Mouse (Mus musculus): Measurements from ENCODE around the gene Hexim1. TPM values are rescaled to one million over a fixed set of nuclear protein-coding genes. Genes with fewer than 3 reads are reported as not detected.

Gene Hexim1
- total RNA-seq, 1 experiment from 2014 or later, result 105 TPM

DNA sequence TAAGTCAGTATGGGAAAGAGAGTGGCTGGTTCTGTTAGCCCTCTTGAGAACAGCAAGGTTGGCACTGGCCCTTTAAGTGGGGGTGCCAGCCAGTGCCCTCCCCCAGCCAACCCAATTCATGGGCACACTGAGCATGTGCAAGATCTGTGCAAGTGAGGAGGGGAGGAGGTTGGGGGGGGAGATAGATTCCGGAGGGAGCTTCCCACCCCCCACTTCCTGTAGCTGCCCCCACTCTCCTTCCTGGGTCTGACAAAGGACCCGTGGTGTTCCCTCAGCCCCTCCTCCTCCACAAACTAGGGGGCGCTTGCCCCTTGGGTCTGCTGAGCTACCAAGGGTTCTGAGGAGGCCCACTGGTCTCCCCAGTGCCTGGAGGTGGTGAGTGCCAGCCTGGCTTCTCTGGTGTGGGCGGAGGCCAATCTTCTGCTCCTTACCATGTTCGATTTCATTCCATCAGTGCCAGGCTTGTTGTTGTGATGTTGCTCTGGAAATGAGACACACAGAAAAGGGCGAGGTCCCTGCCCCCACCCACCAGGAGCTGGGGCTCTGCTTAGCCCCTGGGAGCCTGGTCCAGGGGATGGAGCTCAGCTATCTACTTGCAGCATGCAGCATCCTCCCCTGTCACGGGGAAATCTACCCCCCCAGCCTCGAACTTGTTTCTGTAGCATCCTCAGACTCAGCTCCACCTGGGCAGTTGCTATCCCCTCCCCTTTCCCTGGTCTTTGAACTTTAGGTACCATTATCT, 26.6 kb downstream of the Hexim1 start:
- peak; percentile 36; the same call in 1 of the 2 replicates for ATAC-seq (ENCODE audit: extremely low read depth, insufficient number of reproducible peaks, low FRiP score, poor library complexity, severe bottlenecking)

DNA sequence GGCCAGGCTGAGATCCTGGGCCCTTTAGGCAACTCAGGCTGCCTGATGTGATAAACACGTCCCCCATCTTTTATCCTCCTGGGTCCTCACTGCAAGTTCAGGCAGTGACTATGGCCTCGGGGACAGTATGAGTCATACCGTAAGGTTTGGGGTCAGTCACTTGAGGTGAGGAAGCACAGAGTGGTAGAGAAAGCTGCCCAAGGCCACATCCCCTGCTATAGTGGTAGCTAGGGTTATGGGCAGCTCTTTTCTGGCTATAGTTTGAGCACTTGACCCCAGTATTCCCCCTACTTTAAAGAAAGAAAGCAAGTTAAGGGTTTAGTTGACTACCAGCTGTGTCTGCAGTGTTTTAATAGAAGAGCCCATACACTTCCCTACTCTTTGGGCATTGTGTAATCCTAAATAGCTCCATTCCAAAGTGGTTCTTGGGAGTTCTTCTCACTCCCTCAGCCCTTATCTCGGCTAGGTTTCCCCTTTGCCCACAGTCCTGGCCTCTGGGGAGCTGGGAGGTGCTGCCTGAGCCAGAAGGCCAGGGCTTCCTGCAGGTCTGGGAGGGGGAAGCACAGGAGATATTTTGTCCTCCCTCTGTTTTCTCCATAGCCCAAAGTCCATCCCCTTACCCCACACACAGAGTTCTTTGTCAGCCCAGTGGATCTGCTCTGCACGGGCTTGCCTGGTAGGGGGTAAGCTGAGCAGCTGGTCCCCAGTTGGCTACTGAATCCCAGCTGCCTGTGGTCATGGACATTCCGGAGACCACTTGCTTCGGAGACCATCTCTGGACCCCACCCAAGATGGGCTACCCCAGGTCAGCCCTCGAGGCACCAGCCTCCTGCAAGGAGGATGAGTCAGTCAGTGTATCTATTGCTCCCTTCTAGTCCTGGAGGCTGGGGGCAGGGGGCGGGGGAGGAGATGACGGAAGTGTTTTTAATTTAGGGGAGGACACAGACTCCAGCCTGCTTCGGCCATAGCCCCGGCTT, 28.6 kb downstream of the Hexim1 start:
- no peak for ATAC-seq (ENCODE audit: extremely low read depth, insufficient number of reproducible peaks, low FRiP score, poor library complexity, severe bottlenecking)

DNA sequence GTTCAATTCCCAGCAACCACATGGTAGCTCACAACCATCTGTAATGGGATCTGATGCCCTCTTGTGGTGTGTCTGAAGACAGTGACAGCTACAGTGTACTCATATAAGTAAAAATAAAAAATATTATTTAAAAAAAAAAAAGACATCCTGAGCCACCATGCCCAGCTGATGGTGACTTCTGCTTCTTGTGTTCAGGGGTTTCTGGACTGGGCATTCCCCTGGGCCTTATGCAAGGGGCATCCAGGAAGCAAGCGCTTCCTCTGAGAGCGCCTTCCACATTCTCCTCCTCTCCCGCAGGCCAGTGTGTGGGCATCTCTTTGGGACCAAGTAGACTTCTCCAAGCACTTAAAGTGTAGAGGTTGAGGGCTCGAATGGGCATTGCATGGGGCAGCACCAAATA, 30.4 kb downstream of the Hexim1 start:
- no peak for ATAC-seq (ENCODE audit: extremely low read depth, insufficient number of reproducible peaks, low FRiP score, poor library complexity, severe bottlenecking)

DNA sequence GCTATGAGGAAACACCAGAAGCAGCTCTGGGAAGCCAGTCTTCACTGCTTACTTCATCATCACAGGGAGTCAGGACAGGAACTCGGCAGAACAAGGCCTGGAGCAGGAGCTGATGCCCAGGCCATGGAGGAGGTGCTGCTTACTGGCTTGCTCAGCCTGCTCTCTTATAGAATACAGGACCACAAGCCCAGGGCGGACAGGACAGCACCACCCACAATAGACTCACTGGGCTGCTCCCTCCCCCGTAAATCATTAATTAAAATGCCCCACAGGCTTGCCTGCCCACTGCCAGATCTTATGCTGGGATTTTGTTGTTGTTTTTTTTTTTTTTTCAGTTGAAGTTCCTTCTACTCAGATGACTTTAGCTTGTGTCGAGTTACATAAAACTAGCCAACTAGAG, 31.7 kb downstream of the Hexim1 start:
- no peak for ATAC-seq (ENCODE audit: extremely low read depth, insufficient number of reproducible peaks, low FRiP score, poor library complexity, severe bottlenecking)

DNA sequence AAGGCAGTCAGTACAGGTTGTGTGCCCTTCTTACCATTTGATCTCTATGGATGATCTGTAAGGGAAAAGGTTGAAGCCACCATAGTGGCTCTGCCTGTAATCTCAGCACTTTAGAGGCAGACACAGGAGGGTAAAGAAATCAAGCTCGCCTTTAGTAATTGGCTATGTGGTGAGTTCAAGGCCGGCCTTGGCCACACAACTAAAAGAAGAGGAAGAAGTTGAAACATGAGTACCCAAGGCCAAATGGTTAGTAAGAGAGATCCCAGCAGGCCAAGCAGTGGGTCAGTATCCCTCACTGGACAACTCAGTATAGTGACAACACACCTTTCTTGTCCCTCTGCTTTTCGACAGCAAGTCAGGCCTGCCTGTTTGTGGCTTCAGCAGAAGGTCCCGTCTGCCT, 33.7 kb downstream of the Hexim1 start:
- no peak for ATAC-seq (ENCODE audit: extremely low read depth, insufficient number of reproducible peaks, low FRiP score, poor library complexity, severe bottlenecking)

DNA sequence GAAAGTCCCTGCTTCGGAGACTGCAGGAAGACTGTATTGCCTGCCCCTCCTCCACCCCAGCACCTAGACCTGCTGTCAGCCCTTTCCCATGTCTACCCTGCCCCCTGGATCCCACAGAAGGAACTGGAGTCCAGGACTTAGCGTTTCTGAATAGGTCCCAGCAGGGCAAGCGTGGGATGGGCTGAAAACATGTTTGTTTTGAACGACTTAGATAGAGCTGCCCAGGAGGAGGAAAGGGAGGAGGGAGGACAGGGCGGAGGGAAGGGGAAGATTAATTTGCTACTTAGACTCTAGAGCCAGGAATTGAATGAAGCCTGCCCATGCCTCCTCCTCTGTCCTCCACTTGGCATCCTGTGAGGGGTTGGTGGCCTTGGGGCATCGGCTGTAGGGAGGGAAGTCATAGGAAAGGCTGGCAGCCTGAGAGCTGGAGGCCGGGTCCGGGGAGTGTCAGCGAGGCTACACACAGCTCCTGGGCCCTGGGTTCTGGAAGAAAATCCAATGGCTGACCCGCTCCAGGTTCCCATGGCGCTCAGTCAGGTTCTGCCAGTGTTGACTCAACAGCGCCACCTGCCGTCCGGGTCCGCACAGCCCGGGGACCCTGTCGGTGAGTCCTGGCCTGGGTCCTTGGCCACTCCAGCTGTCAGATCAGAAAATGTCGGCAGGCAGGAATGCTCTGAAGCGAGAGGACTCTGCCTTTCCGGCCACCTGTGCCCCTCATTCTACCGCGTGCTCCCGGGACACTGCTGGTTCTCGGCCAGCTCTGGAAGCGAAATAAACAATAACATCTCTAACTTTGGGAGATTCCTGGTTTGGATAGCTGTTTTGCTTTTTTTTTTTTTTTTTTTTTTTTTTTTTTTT, 42.8 kb downstream of the Hexim1 start:
- ATAC-seq (ENCODE audit: extremely low read depth, insufficient number of reproducible peaks, low FRiP score, poor library complexity, severe bottlenecking), result peak; percentile 93

DNA sequence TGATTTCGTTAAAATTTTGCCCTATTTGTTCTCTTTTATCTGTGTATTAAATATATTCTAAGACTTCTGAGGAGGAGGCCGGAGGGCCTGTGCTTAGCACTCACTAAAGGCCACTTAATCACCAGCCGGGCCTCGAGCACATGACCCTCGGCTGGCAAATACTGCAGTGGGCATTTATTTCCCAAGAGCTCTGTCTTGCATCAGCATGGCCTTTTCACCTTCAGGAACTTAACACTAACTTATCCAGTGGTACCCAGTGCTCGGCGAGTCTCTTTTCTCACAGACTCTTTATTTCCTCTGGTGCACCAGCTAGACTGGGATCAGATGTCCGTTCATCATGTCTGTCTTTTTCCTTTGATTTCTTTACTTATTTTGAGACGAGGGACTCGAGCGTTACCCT, 44.7 kb downstream of the Hexim1 start:
- no peak for ATAC-seq (ENCODE audit: extremely low read depth, insufficient number of reproducible peaks, low FRiP score, poor library complexity, severe bottlenecking)

DNA sequence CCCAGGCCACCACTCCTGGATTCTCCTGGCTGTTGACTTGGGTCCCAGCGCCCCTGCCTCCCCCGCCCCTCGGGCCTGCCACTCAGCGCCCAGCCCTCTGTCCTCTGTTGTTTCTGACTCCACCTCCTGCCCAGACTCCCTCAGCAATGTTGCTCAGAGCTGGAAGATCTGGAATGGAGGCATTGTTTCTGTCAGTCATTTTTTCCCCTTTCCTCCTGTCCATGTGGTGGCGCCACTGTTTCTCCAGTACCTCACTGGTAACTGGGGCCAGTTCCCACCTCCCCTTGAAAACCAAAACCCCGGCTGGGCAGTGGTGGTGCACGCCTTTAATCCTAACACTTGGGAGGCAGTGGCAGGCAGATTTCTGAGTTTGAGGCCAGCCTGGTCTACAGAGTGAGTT, 45.4 kb downstream of the Hexim1 start:
- no peak for ATAC-seq (ENCODE audit: extremely low read depth, insufficient number of reproducible peaks, low FRiP score, poor library complexity, severe bottlenecking)

DNA sequence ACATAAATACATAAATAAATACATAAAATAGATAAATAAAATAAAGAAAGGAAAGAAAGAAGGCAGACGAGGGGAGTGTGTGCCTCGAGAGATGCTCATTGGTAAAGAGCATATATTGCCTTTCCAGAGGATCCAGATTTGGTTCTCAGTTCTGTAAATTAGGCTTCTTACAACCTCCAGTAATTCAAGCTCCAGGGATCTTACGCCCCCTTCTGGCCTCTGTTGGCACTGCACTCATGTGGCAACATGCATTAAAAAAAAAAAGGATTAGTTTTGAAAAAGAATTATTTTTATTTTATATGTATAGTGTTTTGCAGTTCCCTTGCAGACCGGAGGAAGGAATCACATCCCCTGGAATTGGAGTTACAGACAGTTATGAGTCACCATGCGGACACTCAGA, 46.1 kb downstream of the Hexim1 start:
- no peak for ATAC-seq (ENCODE audit: extremely low read depth, insufficient number of reproducible peaks, low FRiP score, poor library complexity, severe bottlenecking)

DNA sequence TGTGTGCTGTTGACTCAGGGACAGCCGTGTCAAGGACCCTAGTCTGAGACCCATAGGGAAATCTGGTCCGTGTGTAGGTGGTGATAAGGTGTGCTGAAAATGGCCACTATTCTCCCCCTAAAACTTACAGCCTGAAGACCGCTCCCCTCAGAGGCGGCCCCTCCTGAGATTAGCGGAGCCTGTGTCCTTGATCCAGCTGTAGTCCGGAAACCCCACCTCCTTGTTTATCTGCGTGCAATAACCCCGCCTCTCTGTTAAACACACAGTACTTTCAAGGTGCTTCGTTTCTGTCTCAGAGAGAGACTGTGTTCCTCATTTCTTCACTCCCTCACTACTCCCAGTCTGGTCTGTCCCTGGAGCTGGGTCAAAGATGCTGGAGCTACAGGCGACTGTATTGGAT, 48.4 kb downstream of the Hexim1 start:
- ATAC-seq (ENCODE audit: extremely low read depth, insufficient number of reproducible peaks, low FRiP score, poor library complexity, severe bottlenecking), result no peak

DNA sequence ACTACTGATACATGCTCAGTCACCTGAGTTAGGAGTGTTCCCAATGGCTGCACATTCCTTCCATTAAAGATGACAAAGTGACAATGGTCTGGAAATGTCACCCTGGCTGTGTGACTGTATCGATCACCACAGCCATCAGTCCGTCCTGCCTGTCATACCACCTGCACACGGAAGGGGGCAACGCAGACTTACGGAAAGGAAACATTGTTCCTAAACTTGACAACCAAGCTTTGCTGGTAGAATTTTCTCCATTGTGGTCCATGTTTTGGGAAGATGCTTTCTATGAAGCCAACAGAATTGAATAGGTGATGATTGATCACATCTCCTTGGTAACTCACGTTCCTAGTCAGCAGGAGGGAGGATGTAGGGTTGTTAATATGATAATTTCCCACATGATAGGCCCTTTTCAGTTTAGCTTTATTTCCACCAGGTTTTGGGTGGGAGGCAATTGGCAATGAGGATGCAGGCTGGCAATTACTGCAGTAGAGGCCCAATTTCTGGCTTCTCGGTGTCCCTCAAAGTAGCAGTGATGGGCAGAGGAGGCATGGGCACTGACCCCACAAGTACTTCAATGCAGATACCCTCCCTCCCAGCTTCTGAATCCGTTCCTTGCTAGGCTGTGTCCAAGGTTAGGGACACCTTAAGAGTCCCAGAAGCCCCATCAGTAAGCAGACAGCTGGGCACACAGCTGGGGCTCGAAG, 52.8 kb downstream of the Hexim1 start:
- ATAC-seq (ENCODE audit: extremely low read depth, insufficient number of reproducible peaks, low FRiP score, poor library complexity, severe bottlenecking), result peak; percentile 72

Other genes starting within 250 kb of the Hexim1 start
- 49.1 and 60.2 TPM in 2 replicates for gene Eftud2, start 235.2 kb upstream of the Hexim1 start, total RNA-seq (2017)
- gene Ccdc103, start 235.0 kb upstream of the Hexim1 start, total RNA-seq (2017), result not detected in 2 replicates
- gene Fam187a, start 231.1 kb upstream of the Hexim1 start, total RNA-seq (2017), result not detected in 2 replicates
- gene Gfap, start 215.3 kb upstream of the Hexim1 start, total RNA-seq (2017), result 0.37 TPM in 1 of 2 replicates, not detected in the other
- 0.37 TPM in 1 of 2 replicates, not detected in the other for gene Kif18b, start 191.1 kb upstream of the Hexim1 start, total RNA-seq (2017)
- not detected in 2 replicates for gene C1ql1, start 169.5 kb upstream of the Hexim1 start, total RNA-seq (2017)
- 29.8 and 30.0 TPM in 2 replicates for gene Nmt1, start 88.0 kb upstream of the Hexim1 start, total RNA-seq (2017)
- gene Dcakd, start 87.9 kb upstream of the Hexim1 start, total RNA-seq (2017), result 12.0 and 15.5 TPM in 2 replicates
- 0.12 and 0.61 TPM in 2 replicates for gene Plcd3, start 14.6 kb upstream of the Hexim1 start, total RNA-seq (2017)
- 21.1 and 29.3 TPM in 2 replicates for gene Acbd4, start 14.5 kb upstream of the Hexim1 start, total RNA-seq (2017)
- gene Hexim2, start 16.2 kb downstream of the Hexim1 start, total RNA-seq (2017), result 1.1 and 1.5 TPM in 2 replicates
- gene Fmnl1, start 54.9 kb downstream of the Hexim1 start, total RNA-seq (2017), result 383 and 400 TPM in 2 replicates
- not detected in 2 replicates for gene 1700023F06Rik, start 92.3 kb downstream of the Hexim1 start, total RNA-seq (2017)
- gene Spata32, start 102.2 kb downstream of the Hexim1 start, total RNA-seq (2017), result not detected in 2 replicates
- 43.5 and 50.7 TPM in 2 replicates for gene Map3k14, start 151.2 kb downstream of the Hexim1 start, total RNA-seq (2017)
- 59.8 and 81.4 TPM in 2 replicates for gene Arhgap27, start 247.5 kb downstream of the Hexim1 start, total RNA-seq (2017)